Mouse (Mus musculus): ENCODE measurements around the gene Unc13b.

Unc13b gene

DNA sequence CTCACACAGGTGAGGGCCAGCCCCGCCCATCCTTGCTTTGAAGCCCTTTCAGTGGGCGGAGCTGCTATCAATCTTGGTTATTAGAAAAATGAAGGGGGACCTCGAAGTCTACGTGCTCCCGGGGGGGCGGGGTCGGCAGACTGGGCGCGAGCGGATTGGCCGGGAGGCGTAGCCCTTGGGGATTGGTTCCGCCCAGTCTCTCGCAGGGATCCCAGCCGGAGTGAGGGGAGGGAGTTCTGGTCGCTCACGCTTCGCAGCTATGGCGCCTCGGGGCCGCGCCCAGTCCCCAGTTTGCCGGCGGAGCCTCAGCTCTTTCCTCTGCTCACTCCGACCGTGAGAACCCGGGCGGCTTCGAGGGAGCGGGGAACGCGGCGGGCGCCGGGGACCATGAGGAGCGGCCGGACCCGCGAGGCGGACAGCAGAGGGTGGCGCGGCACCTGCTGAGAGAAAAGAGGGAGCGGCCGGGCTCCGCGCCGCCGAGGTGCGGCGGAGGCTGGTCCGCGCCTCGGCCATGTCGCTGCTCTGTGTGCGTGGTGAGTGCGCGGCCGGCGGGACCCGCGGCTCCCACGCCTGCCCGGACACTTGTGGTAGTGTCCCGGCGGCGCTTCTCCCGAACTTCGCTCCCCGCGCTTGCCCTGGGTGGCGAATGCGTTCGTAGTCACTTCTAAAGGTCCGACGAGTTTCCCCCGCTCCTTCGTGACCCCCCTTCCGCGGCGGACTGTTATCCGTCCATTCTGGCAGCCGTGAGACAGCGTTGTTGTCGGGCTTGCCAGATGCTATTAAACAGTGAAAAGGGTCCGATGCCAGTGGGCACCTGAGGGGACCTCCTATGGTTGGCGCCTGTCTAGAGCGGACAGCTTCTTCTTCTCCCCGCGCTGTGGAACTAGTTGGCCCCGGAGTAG is at the start of gene Unc13b:
Gene Unc13b (plus strand): TSS at position 201 of the 902 bp plus-strand sequence.
- DNase-seq (ENCODE audit: low spot score in 2 of 2), result peak; percentile 85 to 91

DNA sequence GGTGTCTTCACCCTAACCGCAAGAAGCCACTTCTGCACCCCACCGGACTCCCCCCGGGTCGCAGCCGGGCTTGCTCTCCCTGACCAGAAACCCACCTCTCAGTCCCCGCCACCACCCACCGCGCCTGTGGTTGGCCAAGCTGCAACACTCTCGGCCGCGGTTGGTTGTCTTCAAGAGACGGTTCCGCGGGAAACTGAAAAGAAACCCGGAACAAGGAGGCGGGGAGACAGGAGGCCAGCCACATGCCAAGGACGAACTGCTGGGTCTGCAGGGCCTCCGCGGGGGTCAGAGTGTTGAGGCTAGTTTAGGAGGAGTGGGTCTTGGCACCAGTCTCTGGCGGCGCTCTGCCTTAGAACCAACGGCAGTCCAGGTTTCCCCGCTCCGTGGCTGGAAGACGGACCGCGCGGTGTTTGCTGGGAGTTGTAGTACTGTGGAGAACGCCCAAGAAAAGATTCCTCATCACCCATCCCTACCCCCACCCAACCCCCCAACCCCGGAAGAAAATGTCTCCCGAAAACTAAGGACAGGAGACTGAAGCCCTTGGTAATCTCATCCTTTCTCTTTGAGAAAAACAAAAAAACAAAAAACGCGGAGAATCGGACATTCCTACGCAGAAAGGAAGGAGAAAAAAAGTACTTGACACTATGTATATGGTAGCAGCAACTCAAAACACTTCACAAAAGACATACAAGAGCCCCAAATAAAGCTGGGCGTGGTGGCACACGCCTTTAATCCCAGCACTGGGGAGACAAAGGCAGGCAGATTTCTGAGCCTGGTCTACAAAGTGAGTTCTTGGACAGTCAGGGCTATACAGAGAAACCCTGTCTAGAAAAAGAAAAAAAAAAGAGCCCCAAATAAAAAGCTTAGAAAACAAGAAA is 48.4 kb upstream of the Unc13b start, which contains the start of gene Fancg:
Gene Fancg (minus strand): TSS at position 346 of the 878 bp plus-strand sequence.
- peak; percentile 58 to 82 for DNase-seq (ENCODE audit: low spot score in 2 of 2)

DNA sequence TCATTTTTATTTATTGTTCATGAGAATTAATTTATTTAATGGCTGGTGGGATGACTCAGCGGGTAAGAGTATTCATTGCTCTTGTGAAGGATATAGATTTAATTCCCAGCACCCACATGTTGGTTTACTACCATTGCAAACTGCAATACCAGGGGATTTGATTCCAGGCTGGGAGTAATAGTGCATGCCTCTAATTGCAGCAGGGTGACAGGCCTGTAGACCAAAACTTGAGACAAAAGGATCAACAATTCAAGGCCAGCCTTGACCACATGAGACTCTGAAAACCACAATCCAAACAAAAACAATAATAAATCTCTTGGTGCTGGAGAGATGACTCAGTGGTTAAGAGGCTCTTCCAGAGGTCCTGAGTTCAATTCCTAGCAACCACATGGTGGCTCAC is 46.7 kb upstream of the Unc13b start:
- DNase-seq (ENCODE audit: low spot score in 2 of 2), result no peak

DNA sequence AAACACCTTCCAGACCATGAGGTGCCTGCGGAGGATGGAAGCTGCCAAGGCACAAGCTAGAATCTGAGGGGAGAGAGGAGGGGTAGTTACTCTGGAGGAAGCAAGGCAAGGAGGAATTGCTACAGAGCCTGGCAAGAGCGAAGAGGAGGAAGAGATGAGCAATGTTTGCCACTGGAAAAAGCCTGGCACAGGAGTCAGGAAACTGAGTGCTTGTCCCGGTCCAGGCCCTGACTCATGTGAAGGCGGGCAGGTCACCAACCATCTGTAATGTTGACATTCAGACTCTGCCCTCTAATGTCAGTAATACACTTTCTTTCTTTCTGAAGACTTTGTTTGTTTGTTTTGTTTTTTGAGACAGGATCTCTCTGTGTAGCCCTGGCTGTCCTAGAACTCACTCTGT is 40.6 kb upstream of the Unc13b start:
- DNase-seq (ENCODE audit: low spot score in 2 of 2), result no peak

DNA sequence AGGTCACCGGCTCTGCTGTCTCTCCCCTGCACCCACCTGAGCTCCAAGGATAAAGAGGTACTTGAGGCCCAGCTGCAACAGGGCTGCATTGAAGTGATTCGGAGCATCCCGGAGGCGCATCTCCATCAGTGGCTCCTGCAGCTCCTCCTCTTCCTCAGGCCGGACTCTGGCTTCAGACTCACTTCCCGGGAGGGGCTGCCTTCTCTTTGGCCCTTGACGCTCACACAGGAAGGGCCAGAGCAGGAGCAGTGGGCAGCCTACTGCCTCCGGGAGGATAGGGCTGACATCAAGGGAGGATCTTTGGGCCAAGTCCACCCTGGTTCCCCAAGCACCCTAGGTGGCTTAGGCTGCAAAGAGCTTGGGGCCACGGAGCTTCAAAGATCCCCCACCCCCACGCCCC is 39.6 kb upstream of the Unc13b start:
- DNase-seq (ENCODE audit: low spot score in 2 of 2), result no peak

DNA sequence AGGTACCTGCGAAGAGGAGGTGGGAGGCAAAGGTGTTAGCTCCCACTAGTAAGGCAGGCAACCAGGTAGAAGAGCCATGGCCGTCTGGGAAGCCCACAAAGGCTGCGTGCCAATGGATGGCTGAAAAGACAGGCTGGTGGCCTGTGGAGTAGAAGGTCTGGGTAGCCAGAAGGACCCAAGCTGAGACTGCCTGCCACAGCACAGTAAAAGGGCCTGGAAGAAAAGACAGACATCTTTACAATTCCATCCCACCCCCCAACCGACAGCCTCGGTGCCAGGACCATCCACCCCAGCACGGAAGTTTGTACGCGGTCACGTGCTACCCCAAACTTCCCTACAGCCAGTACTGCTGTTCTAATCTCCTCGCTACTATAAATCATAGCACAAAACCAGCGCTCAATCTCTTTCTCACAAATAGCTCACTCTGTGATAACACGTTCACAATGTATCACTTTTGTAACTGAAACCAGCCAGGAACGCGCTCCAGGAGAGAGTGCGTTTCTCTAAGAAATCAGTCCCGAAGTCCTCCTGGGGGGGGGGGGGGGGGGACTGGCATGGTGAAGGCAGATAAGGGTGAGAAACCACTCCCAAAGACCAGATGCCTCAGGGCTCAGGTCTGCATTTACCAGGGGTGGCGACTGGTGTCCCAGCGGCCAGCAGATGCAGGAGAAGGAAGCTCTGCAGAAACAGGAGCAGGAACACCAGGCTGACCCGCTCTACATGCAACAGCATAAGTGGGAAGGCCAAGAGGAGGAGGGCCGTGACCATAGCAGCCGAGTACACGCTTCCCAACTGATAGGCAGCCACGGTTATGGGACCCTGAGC is 38.9 kb upstream of the Unc13b start:
- no peak for DNase-seq (ENCODE audit: low spot score in 2 of 2)

DNA sequence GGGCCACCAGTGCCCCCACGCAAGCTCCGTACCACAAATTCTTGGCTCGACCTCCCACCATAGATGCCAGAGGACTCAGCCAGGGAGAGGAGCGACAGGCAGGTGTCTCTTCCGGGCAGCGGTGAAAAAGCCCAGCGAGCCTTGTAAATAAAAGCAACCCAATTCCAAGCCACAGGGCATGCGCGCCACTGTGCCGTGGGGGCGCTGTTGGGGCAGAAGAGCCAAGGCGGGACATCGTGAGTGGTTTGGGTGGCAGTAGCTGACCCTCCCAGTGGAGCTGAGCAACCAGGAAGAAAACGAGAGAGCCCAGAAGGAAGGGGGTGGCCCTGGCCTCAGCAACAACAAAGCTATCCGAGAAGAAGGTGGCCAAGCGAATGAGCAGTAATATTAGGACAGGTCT is 37.9 kb upstream of the Unc13b start:
- DNase-seq (ENCODE audit: low spot score in 2 of 2), result no peak

DNA sequence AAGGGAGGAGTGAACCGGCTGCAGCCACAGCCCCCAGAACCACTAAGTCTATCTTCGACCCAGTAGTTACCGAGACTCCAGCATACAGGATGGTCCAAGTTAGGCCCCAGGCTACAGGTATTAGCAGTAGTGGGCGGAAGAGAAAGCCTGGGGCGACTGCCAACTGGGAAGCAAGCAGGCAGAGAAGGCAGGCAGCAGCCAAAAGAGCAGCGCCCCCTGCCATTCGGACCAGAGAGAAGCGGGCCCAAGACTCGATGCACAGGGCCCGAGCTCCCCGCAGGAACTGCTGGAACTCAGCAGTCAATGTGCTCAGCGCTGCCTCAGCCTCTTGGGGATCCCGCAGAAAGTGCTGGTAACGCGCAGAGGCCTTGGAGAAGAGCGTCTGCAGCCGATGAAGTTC is 37.4 kb upstream of the Unc13b start:
- DNase-seq (ENCODE audit: low spot score in 2 of 2), result no peak

DNA sequence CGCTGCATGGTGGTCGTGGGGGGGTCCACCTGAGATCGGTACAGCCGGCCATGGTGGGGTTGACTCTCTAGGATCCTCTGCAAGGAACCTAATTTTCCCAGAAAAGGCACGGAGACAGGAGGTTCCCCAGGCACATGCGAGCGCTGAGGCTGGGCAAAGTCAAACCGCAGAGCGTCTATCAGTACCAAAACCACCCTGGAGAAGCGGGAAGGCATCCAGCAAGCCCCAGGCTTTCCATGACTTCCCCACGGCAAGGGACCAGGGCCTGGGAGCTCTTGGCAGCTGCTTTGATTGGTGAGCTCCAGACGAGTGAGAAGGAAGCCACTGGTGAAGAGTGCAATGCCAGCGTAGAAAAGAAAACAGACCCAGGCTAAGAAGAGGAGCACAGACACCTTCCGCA is 34.1 kb upstream of the Unc13b start:
- DNase-seq (ENCODE audit: low spot score in 2 of 2), result no peak

DNA sequence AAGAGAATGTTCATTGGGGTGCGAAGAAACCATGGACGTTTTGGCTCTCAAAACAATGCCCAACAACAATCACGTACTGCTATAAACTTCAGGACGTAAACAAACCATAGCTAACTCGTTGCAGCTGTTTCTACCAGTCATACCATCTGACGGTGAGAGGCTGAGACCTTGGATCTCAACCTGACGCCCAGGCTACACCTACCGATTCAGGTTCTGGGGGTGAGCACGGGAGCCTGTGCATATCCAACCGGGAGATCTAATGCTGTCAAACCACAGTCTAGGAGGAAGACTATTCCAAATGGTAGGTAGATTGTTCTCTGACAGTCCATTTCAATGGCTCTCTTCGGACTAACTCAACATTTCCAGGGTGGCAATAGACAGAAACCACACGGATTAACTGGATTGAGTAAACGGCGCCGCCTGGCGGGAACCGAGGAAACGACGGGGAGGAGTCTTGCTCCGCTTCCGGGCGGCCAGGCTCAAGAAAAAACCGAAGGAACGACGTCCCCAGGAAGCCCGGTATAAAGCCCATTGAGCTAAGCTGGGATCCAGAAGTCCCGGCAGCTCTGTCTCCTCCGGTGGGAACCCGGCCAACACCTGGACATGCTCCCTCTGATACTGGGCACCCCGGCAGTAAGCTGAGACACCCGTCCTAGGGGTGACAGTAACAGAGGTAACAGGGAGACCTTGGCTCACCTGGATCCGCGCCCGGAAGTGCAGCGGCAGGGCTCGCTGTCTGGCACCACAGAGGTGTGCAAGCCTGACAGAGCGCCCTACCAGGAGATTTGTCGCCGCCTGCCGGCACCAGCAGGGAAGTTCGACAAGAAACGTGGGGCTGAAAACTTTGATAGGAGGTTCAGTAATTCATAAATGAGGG is 33.4 kb upstream of the Unc13b start, which contains the start of gene Pigo:
Gene Pigo (minus strand): TSS at position 736 of the 877 bp plus-strand sequence.
- DNase-seq (ENCODE audit: low spot score in 2 of 2), result peak; percentile 93 to 97

DNA sequence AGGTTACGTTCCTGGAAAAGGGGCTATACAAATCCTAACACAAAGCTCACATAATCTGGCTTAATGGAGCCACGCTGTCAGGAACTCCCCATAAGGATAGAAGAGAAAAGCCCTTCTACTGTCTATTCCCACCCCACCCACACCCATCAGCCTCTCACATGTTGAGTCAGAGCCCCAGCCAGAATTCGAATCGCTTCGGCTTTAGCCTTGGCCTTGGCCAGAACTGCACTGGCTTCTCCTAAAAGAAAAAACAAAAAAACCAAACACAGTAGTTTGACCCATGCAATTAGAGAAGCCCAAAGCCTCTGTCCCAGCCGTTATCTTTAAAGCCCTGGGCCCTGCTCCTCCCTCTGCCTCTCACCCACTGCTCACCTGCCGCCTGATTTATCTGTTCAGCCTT is 29.6 kb upstream of the Unc13b start:
- DNase-seq (ENCODE audit: low spot score in 2 of 2), result no peak

DNA sequence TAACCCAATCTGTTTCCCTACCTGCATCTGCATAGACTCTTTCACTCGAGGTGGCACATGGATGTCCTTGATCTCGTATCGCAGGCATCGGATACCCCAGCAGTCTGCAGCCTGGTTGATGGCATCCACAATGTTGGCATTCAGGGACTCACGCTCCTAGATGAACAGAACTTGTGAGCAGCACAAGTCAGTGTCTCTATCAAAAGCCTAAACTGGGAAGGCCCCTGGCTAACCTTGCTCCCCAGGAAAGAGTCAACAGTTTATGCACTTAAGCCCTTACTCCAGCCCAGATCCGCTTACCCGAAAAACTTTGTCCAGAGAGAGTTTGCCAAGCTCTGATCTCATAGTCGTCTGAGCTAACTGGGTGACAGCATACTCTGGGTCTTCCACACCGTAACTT is 29.0 kb upstream of the Unc13b start:
- DNase-seq (ENCODE audit: low spot score in 2 of 2), result no peak

DNA sequence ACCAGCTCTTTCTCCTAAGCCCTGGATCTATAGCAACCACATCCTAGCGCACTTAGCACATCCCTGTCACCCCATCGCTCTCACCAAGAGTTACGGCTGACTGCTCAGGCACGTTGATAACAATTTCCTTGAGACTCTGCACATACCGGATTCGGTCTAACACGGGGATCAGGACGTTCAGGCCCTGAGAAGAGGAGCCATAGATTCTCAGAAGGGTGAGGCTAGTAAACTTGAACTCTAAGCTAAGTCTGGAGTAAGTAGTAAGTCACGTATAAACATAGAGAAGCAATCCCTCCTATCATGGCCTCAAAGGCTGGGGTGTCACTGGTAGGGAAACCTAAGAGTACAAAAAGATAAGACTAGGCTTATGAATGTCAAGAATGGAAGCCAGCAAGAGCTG is 28.4 kb upstream of the Unc13b start:
- DNase-seq (ENCODE audit: low spot score in 2 of 2), result no peak

DNA sequence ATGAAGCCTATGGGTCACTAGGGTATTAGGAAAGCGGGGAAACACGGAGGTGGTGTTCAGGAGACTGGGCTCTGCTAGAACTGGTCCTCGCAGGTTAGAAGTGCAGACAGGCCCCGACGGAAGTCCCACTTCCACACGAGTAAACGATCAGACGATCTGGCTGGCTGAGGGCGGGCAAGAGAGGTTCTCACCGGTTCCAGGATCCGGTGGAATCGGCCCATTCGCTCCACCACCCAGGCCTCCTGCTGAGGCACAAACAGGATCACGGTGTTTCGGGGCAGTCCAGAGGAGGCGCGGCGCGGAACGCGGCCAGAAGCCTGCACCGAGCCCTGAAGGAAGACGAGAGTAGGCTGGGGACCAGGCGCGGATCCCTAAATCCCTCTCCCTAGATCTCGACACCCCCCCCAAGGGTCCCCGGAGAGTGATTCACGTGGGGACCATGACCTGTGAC is 27.9 kb upstream of the Unc13b start:
- peak in 1 of 2 experiments; percentile 43 for DNase-seq (ENCODE audit: low spot score in 2 of 2)

DNA sequence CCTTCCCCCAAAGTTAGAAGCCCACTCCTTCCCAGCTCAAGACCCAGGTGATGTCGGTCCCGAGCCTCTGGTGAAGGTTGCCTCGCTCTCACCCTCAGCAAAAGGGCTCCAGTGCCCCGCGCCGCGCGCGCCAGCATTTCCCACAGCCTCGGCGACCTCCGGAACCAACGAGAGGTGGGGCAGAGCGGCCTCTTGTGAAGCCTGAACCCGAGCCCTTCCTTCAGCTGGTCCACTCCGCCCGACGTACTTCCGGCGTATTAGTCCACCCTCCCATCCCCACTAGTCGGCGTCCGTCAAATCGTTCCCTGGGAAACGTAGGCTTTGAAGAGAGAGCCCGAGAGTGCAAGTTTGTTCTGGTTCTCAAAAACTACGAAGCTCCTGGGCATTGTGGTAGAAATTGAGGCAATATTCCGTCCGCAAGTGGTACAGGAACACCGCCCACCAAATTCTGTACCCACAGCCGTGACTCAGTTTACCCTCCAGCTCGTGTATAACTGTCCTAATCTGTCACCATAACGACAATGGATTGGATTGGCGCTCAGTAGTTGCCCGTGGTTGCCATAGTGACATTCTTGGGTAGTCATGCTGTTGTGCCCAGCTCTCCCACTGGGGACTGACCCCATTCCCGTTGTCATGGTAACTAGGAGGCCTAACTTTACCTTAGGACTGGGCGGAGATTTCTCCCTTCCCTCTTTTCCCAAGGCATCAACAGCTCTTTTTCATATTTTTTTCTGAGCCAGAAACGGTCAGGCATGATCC is 27.3 kb upstream of the Unc13b start, which contains the start of gene Stoml2:
Gene Stoml2 (minus strand): TSS at position 474 of the 759 bp plus-strand sequence.
- peak; percentile 81 to 89 for DNase-seq (ENCODE audit: low spot score in 2 of 2)

DNA sequence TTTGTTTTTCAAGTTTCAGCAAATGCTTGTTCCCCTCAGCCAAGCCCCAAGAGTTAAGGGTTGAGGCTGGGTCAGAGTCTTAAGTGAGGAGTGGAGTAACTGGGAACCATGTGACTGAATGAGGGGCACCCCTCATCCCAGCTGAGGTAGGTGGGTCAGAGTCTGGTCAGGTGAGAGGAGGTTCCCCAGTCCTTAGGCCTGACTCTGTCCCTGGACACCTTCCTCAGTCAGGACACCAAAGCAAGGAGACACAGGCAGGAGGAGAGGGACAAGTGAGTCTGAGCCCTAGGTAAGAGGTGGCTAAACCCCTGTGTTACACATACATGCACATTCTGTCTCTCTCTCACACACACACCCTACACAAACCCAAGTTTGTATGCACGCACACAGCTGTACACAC is 26.3 kb upstream of the Unc13b start:
- no peak for DNase-seq (ENCODE audit: low spot score in 2 of 2)

DNA sequence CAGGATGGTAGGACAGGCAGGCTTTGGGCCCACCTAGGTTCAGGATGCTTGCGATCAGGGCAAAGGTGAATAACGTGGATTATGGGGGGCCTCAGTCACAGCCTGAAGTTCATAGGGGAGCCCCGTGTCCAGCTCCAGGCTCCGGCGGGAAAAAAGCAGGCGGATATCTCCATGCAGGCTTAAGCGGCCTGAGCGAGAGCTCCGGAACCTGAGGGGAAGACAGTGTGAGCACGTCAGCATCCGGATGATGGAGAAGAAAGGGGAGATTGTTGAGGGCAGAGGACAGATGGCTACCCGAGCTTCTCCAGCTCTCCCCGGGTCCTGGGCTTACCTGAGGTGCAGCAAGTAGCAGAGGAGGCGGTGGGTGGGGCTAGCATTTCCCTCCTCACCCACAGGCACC is 25.3 kb upstream of the Unc13b start:
- DNase-seq (ENCODE audit: low spot score in 2 of 2), result no peak

DNA sequence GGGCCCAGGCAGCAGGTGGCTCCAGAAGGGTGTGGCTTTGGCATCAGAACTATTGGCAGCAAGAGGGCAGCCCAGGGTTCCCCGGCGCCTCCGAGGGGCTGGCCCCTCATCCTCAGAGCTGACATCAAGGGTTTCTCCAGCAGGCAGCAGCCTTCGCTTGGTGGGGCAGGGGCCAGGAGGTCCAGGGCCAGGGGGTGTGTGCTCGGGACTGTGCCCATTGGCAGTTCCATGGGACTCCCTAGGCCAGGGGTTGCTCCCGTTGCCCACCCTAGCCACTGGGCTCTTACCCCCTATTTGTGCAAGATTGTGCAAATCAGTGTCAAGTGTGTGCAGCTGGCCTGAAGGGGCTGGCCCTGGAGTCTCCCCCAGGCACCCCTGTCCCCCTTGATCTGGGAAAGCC is 22.9 kb upstream of the Unc13b start:
- no peak for DNase-seq (ENCODE audit: low spot score in 2 of 2)

DNA sequence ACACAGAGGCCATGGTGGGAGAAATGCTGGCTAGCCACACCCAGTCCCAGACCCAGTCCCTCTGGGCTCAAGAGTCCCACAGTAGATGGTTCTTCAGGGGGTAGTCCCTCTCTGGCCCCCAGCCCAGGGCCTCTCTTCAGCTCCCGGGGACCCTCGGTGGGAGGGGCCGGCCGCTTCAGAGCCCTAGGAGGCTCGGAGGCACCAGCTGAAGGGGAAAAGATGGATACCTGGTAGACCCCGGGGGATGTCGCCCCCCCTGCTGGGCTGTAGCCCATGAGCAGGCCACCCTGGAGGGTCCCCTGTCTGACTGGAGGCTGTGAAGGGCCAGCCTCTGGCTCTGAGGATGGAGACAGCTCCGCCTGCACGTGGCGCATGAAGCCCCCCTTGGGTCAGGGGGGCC is 22.4 kb upstream of the Unc13b start:
- no peak for DNase-seq (ENCODE audit: low spot score in 2 of 2)
